Mouse (Mus musculus) testis, adult 2 months (tissue): ENCODE results near the gene Fam213b. TPM values are rescaled to one million over a fixed set of nuclear protein-coding genes. Genes with fewer than 3 reads are reported as not detected.
A peak's percentile ranks its signal among the peaks of the same experiment; 100 is the strongest.

ENCODE experiments used
- H3K27ac ChIP-seq: fragments of 200-500 bp; 2 replicates; pipeline ENCODE4 v1.5.1; 2012; ENCODE audit warnings: low read depth, low read length; ENCODE audit not compliant: control insufficient read depth, insufficient read depth
- H3K27me3 ChIP-seq: fragments of 200-500 bp; 2 replicates; pipeline ENCODE4 v1.6.1; 2012; ENCODE audit warnings: mild to moderate bottlenecking, low read length, moderate library complexity; ENCODE audit not compliant: control insufficient read depth, insufficient read depth
- H3K36me3 ChIP-seq: fragments of 200-500 bp; 2 replicates; pipeline ENCODE4 v1.6.1; 2012; ENCODE audit warnings: mild to moderate bottlenecking, low read length; ENCODE audit not compliant: control insufficient read depth, insufficient read depth
- H3K4me1 ChIP-seq: fragments of 200-500 bp; 2 replicates; pipeline ENCODE4 v1.6.1; 2012; ENCODE audit warnings: low read length; ENCODE audit not compliant: control insufficient read depth, insufficient read depth
- H3K4me3 ChIP-seq: fragments of 200-500 bp; 2 replicates; pipeline ENCODE4 v1.5.1; 2012; ENCODE audit warnings: low read depth, mild to moderate bottlenecking, low read length, moderate library complexity, mixed read lengths; ENCODE audit not compliant: control insufficient read depth
- CTCF ChIP-seq: fragments of 200-500 bp; IDR thresholded peaks from 2 replicates; pipeline ENCODE4 v1.5.1; 2012; ENCODE audit warnings: low read depth, mild to moderate bottlenecking, inconsistent platforms, low read length, moderate library complexity; ENCODE audit not compliant: control insufficient read depth, insufficient read depth, insufficient replicate concordance
- POLR2A ChIP-seq: fragments of 200-500 bp; IDR thresholded peaks from 2 replicates; pipeline ENCODE4 v1.6.1; 2012; ENCODE audit warnings: low read depth, mild to moderate bottlenecking, inconsistent platforms, low read length, moderate library complexity; ENCODE audit not compliant: control insufficient read depth
- polyA plus RNA-seq: library from polyadenylated mRNA; depleted of rRNA; stranded (reverse); fragments of >200 nt; gene quantifications from 2 replicates; pipeline ENCODE4 v1.2.3, GENCODE M21; 2012

Gene Fam213b
- polyA plus RNA-seq, 1 experiment: 1.7 TPM

DNA sequence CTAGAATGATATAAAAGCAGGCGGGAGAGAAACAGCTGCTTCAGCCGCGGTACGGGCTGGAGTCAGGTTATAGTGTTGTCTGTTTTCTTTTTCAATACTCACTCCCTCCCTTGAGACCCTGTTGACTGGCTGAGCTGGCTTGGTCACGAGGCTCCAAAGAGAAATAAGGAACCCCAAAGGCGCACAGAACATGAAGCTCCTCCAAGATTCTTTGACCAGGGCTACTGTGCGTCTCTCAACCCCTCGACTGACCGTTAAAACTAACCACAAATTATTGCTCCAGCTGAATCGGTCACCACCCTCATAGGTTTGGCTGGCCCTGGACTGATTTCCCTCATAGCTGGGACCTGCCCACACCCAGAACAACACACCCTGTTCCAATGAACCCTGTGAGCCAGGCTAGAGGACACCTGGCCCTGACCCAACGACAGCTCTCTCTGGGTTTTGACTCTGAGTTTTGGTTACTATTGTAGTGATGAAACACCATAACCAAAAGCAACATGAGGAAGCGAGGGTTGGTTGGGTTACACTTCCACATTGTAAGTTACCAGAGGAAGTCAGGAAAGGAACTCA is 30.2 kb upstream of the Fam213b start:
- TF ChIP-seq CTCF (no peak), POLR2A (no peak)
- peak overlapping the region; percentile 21; the same call in 1 of the 2 replicates for H3K27ac ChIP-seq

DNA sequence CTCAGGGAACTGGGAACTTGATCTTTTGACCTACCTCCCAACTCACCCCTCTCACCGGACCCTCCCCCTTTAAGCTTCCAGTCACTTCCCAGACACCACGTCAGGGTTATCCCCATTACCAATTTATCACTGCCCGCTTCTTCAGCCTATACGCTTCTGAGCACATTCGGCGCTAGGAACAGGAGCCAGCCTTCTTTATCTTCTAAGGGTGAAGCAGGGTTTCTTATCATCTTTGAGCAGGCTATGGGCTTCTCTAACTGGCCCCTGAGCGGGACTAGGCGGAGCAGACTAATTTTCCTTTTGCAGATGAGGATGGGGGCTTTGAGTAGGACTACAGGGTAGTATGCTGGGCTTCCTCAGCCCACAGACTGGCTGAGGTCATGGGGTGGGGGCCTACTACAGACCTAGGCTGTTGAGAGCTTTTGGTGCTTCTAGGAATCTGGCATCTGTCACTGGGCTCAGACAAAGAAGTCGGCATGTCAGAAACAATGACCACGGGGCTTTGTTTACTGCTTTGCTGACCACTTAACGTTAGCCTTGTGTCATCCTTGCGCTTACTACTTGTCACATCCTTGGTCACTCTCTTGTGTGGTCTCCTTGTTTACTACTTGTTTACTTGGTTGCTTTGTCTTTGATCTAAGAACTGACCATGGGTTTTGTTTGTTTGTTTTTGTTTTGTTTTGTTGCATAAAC is 29.6 kb upstream of the Fam213b start, which contains the start of gene Tnfrsf14:
Gene Tnfrsf14 (minus strand): TSS at position 169 of the 693 bp plus-strand sequence.
- H3K4me3 ChIP-seq: peak within 1 kb of the TSS; percentile 7; the same call in 1 of the 2 replicates
- TF ChIP-seq CTCF: no peak
- TF ChIP-seq POLR2A: no peak

More for the DNA sequence above, 30.2 kb upstream of the Fam213b start:
- Histone ChIP-seq H3K36me3 (no peaks in the 10 kb centered on the region), H3K27me3 (no peaks in the 10 kb centered on the region), H3K4me1 (no peaks in the 10 kb centered on the region), H3K4me3 (no peak overlapping the region)

DNA sequence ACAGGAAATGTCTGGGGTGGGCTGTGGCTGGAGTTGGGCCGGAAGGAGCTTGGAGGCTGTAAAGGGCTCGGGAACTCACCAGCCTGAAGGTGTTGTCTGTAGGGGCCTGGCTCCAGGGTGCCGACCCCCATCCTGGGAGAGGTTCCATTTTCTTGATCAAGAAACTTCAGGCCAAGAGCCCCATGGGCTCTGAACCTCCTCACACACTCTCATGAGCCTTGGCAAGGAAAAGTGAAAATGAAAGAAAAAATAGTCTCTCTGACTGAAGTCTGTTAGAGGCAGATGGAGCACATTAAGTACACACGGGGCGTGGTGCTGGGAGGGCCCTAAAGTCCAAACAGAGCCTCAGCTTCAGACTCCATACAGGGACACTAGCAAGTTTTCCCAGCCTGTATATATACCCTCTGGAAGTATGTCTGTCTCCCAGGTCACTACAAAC is 29.0 kb upstream of the Fam213b start:
- peak overlapping the region; percentile 7; the same call in 1 of the 2 replicates for H3K4me3 ChIP-seq

More for the DNA sequence above, 29.6 kb upstream of the Fam213b start, which contains the start of gene Tnfrsf14:
- no peaks in the 10 kb centered on the region for H3K4me1 ChIP-seq
- no peaks in the 10 kb centered on the region for H3K36me3 ChIP-seq
- H3K27ac ChIP-seq: peak within 1 kb of the TSS; percentile 21; the same call in 1 of the 2 replicates
- no peaks in the 10 kb centered on the region for H3K27me3 ChIP-seq

DNA sequence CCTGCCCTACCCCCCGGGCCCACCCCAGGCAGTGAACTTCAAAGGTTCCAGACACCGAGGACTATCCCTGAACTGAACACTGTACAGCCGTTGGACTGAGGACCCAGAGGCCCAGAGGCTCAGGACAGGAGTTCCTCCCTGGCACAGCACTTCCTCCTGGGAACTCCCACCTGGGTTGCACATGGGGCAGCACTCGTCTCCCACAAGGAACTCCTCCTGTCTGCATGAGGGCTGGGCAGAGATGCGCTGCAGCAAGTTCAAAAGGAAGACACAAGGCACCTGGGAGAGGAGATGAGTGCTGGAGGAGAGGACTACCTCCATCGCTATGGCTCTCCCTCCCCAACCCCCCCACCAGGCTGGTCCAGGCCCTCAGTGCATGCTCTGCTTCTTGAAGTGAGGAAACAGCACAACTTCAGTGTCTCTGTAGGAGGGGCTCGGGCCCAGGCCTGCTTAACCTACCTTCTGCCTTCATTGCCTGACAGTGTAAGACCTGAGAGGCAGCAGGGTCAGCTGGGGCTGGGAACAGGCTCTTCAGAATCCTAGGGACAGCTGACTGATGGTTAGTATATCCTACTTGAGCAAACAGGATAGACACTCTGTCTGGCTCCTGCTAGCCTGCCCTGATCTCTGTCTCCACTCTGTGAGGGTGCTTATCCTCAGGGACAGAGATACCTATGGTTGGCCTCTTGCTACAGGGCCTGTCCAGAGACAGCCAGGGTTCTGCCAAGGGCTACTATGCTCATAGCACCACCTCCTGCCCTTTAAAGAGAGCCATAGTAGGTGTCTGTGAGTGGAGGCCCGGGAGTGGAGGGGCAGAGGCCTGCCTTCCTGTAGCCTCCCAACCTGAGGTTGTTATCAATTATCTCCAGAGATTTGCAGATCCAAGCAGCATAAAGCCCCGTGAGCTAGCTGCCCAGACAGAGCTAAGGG is 28.3 kb upstream of the Fam213b start:
- TF ChIP-seq CTCF: no peak
- no peak for TF ChIP-seq POLR2A
- Histone ChIP-seq H3K4me1 (no peaks in the 10 kb centered on the region), H3K27ac (no peak overlapping the region), H3K36me3 (no peaks in the 10 kb centered on the region), H3K27me3 (no peaks in the 10 kb centered on the region), H3K4me3 (peak overlapping the region; percentile 7; the same call in 1 of the 2 replicates)

More for the DNA sequence above, 29.0 kb upstream of the Fam213b start:
- no peaks in the 10 kb centered on the region for H3K36me3 ChIP-seq
- no peak overlapping the region for H3K27ac ChIP-seq
- no peaks in the 10 kb centered on the region for H3K27me3 ChIP-seq
- no peaks in the 10 kb centered on the region for H3K4me1 ChIP-seq
- TF ChIP-seq CTCF: no peak
- TF ChIP-seq POLR2A: no peak

DNA sequence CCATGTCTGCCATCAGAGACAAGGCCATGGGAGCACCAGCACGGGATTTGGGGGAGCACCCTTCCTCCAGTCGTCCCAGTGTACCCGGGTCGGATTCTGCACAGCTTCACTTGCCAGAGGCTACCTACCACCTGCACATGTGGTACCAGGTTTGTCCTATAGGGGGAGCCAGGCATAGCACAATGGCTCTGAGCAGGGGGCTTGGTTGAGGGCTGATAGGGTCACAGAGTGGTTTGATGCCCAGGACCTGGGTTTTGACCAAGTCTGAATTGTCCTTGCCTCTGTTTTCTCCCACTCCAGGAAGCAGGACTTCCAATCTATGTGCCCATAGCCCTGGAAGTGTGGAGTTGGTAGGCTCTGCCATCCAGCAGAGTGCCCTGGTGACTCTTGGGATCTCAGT is 26.5 kb upstream of the Fam213b start:
- no peak overlapping the region for H3K27ac ChIP-seq
- peak; percentile 75; the same call in 1 of the 2 replicates for TF ChIP-seq CTCF
- no peak for TF ChIP-seq POLR2A
- H3K4me3 ChIP-seq: no peak overlapping the region

DNA sequence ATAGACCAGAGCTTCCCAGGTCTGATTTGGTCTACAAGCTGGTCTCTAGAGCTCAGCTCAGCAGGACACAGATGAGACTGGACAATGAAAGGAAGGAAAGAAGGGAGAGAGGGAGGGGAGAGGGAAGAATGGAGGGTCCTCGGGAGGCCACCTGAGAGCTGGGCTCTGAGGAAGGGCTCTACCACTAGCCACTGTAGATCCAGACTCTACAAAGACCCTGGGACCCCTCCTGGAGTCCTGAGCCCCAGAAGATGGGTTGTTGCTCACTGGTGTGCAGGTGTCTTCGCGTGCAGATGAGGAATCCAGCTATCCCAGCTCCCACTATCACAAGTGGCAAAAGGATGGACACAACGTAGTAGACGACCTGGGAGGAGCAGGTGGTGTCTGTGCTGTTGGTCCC is 24.0 kb upstream of the Fam213b start:
- H3K27me3 ChIP-seq: no peaks in the 10 kb centered on the region
- TF ChIP-seq POLR2A: no peak
- no peak for TF ChIP-seq CTCF

More for the DNA sequence above, 26.5 kb upstream of the Fam213b start:
- H3K36me3 ChIP-seq: no peaks in the 10 kb centered on the region
- H3K27me3 ChIP-seq: no peaks in the 10 kb centered on the region
- no peaks in the 10 kb centered on the region for H3K4me1 ChIP-seq

More for the DNA sequence above, 24.0 kb upstream of the Fam213b start:
- no peaks in the 10 kb centered on the region for H3K36me3 ChIP-seq
- no peaks in the 10 kb centered on the region for H3K4me1 ChIP-seq
- no peak overlapping the region for H3K27ac ChIP-seq
- no peak overlapping the region for H3K4me3 ChIP-seq
